Mouse (Mus musculus) cerebellum, adult 18-20 months (tissue): ENCODE results near the gene Cc2d2b.

ENCODE experiments used
- DNase-seq, 2 experiments: peaks; one replicate each; pipeline ENCODE4 v3.0.0; 2021

Gene Cc2d2b

GRCm38 (mm10) chr19:40748559-40748958, at the start of gene Cc2d2b:
Gene Cc2d2b (plus strand): TSS chr19:40748753.
- no peak for DNase-seq

GRCm38 (mm10) chr19:40699816-40700215, 48.7 kb upstream of the Cc2d2b start:
- DNase-seq = no peak

- DNase-seq = no peak
Observed at GRCm38 (mm10) chr19:40702406-40702805, 46.1 kb upstream of the Cc2d2b start.

- no peak for DNase-seq
Observed at GRCm38 (mm10) chr19:40712889-40713628, 35.5 kb upstream of the Cc2d2b start.

- DNase-seq = no peak
Observed at GRCm38 (mm10) chr19:40714700-40715099, 33.9 kb upstream of the Cc2d2b start.

GRCm38 (mm10) chr19:40716981-40717380, 31.6 kb upstream of the Cc2d2b start:
- no peak for DNase-seq

DNA sequence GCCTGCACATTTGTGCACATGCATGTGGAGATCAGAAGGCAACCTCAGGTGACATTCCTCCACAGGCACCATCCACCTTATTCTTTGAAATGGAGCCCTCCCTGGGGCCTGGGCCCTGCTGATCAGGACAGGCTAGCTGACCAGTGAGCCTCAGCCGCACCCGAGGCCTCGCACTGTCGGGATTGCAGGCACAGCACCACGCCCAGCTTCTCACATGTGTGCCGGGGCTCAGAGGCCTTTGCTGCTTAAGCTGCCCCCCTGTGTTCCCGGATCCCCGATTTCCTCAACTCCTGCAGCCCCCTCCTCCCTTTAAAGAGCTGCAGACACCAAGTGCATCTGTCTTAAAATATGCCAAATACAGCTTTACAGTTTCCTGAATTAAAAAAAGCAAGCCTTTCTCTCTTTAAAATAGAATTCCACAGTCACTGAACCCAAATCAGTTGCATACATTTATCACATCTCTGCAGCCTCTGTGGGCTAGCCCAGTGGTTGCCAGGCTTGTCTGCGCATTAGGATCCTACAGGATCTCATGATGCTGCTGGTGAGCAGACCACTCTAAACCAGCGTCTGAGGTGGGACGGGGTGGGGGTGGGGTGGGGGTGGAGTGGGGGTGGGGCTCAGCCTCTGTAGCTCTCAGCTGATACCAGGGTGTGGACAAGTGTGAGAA, 29.0 kb upstream of the Cc2d2b start:
- no peak for DNase-seq

GRCm38 (mm10) chr19:40720381-40720780, 28.2 kb upstream of the Cc2d2b start:
- DNase-seq = no peak

- DNase-seq = peak; percentile 46 to 51
Observed at GRCm38 (mm10) chr19:40722137-40723038, 26.2 kb upstream of the Cc2d2b start.

DNA sequence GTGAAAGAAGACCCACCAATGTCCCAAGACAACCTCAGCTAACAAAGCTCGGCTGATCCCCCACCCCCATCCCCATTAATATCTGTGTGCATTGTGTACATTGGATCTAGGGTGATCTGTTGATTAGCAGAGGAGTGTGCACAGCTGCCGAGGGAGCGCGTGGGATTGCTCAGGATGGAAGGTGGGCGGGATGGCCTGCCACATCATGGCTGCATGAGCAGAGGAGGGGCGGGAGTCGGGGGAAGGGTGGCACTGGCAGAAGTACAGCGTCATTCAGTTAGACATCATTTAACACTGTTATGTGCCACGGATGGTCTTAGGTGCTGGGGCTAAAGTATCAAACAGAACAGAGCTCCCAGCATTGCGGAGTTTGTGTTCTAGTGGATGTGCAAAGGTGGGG, 25.0 kb upstream of the Cc2d2b start:
- no peak for DNase-seq

DNA sequence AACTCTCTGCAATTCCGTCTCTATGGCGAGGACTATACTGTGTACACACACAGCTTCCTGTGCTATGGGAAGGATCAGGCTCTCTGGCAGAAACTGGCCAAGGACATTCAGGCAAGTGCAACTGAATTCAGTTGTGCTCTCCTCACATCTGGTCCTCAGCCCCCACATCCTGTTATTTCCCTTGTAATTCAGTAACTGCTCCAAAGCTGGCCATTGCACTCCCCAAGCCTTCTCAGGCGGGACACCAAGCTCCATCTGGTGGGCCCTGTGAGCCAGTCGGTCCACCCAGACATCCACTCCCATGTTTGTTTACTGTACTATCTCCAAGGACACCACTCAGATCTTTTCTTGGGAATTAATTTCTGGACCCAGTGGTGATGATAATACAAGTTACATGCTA, 22.4 kb upstream of the Cc2d2b start:
- DNase-seq = no peak

- DNase-seq = no peak
Observed at GRCm38 (mm10) chr19:40726614-40727013, 21.9 kb upstream of the Cc2d2b start.

- DNase-seq = no peak
Observed at GRCm38 (mm10) chr19:40728213-40728612, 20.3 kb upstream of the Cc2d2b start.

DNA sequence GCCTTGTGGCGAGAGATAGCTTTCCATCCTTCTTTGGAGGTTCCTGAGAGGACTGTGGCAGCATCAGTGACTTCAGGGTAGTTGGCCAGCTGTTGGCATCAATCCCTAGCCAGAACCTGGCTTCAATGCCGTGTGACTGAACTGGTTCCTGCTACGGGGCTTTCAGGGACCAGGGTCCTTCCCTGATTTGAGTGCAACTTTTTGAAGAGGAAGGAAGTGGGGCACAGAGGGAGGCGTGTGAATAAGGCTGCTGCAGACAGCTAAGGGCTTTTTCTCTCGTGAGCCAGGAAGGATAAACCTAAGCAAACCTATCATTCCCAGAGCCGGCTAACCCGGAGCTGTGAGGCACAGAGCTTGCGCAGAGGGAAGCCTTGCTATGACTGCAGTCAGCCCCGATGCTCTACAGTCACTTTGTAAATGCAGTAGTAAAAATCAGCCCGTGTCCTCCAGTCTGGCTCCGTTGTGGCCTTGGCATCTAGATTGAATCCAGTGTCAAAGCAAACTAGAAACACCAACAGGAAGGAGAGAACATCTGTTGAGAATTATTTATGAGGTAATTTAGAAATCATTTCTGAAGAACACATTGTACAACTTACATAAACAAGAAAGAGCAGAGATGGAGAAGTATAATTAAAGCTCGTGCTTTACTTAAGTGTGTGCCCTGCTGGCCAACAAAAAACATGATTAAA, 19.7 kb upstream of the Cc2d2b start:
- DNase-seq = no peak

- DNase-seq = no peak
Observed at GRCm38 (mm10) chr19:40733409-40733808, 15.1 kb upstream of the Cc2d2b start.

DNA sequence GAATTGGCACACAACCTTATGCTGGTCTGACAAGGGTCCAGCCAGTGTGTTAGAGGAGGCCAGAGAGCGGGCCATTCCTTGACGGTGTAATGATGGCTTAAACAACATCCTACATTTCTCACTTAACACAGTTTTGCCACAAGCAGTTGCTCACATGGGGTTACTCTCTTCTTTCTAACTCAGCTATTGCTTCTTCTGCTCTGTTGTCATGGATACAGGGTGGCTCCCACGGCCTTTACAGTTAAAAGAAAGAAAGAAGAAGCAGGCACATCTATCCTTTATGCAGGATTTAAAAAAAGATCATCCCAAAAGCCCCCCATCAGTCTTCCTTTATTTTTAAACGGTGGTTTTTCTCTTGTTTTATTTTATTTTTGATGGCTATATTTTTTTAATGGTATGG, 14.7 kb upstream of the Cc2d2b start:
- DNase-seq = no peak

- peak; percentile 62 to 65 for DNase-seq
Observed at GRCm38 (mm10) chr19:40736680-40737512, 11.7 kb upstream of the Cc2d2b start.

DNA sequence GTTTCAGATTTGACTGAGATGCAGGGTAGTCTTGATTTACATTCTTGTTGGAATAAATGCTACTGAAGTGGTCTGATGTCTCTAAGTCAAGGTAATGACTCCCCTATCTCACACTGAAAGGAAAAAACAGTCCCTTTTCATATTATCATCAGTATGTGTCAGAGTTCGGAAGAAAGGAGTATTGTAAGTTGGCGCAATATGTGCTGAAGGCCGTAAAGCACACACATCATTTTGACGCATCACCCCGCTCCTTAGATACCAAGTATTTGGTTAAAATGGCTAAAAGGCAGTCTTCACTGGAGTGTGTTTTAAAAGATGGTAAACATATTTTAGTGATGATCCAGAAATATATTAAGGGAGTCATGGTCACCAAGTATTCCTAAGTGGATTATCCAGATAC, 10.9 kb upstream of the Cc2d2b start:
- DNase-seq = no peak

DNA sequence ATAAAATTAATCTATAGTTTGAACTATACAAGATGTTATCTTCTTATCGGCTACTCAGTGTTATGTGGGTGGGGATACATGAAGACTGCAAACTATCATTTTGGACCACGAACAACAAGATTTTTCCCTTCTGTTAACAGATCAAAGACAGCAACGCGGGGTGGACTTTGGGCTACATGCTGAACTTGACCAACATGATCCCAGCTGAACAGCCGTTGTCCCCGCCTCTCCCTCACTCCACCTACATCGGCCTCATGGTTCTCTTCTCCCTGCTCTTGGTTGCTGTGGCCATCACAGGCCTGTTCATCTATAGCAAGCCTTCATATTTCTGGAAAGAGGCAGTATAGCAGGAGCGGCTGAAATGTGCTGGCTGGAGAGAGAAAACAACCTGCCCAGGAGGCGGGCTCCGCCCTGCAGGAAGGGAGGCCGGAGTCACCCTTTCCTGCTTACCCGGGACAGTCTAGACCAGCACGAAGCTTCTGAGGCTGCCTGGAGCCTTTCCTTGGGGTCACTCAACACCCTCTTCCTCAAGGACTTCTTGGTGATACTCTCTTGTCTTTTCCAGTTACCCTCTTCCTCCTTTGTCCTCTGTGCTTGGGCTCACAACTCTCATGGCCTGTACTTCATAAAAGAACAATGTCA, 9.7 kb upstream of the Cc2d2b start:
- DNase-seq = no peak

DNA sequence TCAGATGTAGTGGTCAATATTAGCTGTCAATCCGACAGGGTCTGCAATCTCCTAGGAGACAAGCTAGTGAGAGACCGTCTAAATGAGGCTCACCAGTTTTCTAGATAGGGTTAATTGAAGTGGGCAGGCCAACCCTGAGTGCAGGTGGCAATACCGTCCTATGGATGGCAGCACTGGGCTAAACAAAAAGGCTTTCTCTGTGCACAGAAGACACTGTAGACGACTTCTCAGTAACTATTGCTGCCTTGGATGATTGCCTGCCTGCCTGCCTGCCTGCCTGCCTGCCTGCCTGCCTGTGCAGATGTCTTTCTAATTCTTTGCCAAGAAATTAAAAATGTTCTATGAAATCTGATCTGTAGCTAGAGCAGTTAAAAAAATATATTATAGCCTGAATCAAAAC, 1.9 kb upstream of the Cc2d2b start:
- no peak for DNase-seq

GRCm38 (mm10) chr19:40754311-40754710, 5.8 kb downstream of the Cc2d2b start:
- DNase-seq = no peak
